Mouse (Mus musculus) B cell, adult (primary cell): ENCODE data around the gene Ankrd39. TPM values are rescaled to one million over a fixed set of nuclear protein-coding genes. Genes with fewer than 3 reads are reported as not detected.

ENCODE experiments used
- total RNA-seq: library from RNA; stranded (reverse); gene quantifications from 4 replicates; pipeline ENCODE4 v1.2.4, GENCODE M21; 2023; ENCODE audit not compliant: inconsistent age

The Ankrd39 gene
- total RNA-seq = 18.0 to 21.8 TPM (median 19.2 TPM) in 4 replicates

DNA sequence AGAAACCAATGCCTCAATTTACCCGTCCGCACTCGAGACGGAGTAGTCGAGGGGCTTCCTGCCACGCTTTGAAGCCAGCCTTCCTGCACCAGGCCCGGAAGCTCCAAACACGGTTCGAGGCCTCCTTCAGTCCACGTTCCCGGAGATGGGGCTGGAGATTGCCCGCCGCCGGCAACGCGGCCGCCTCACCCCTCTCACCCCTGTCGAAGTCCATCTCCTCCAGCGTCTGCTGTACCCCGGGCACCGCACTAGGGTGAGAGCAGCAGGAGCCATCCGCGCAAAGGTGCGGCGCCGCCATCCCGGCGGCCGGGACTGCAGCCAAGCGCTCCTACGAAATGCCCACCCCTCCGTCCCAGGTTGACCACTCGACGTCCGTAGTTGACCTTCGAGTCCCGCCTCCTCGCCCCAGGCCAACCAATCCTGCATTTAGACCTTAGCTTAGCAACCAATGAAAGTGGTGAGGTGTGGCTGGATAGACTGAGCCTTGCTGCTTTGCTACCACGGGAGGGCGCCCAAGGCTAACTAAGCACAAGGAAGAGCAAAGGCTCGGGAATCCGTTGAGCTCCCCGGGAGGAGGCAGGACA, at the start of gene Ankrd39:
Ankrd39 (minus strand) TSS at position 558 of the 584 bp plus-strand sequence.

GRCm38 (mm10) chr1:36558031-36558993, 11.1 kb upstream of the Ankrd39 start, which contains the start of gene Sema4c:
TSS of gene Sema4c (minus strand) at chr1:36558349.

GRCm38 (mm10) chr1:36539186-36539585, 8.1 kb downstream of the Ankrd39 start, which contains the start of gene Gm42417:
TSS of gene Gm42417 (minus strand) at chr1:36539429.

DNA sequence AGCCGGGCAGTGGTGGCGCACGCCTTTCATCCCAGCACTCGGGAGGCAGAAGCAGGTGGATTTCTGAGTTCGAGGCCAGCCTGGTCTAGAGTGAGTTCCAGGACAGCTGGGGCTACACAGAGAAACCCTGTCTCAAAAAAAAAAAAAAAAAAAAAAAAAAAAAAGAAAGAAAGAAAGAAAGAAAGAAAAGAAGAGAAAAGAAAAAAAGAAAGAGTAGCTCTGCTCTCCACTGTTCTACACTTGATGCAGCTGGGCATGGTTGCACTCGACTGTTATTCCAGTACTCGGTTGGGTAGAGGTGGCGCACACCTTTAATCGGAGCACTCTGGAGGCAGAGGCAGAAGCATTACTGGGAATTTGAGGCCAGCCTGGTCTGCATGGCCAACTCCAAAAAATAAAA, 10.5 kb downstream of the Ankrd39 start, which contains the start of gene Ankrd23:
Ankrd23 (minus strand) TSS at position 101 of the 400 bp plus-strand sequence.

GRCm38 (mm10) chr1:36511289-36512021, 35.8 kb downstream of the Ankrd39 start, which contains the start of gene Cnnm3:
TSS of gene Cnnm3 (plus strand) at chr1:36511867.

Other genes starting within 250 kb of the Ankrd39 start
- 220 to 243 TPM (median 242 TPM) in 4 replicates for gene Arid5a, start 239.7 kb downstream of the Ankrd39 start, total RNA-seq
- gene Kansl3, start 178.3 kb downstream of the Ankrd39 start, total RNA-seq = 69.6 to 83.9 TPM (median 80.0 TPM) in 4 replicates
- gene Fer1l5, start 175.2 kb downstream of the Ankrd39 start, total RNA-seq = not detected in 4 replicates
- gene Lman2l, start 102.2 kb downstream of the Ankrd39 start, total RNA-seq = 21.7 to 30.1 TPM (median 27.9 TPM) in 4 replicates
- 22.1 to 27.2 TPM (median 23.3 TPM) in 4 replicates for gene Cnnm4, start 75.8 kb downstream of the Ankrd39 start, total RNA-seq
- gene Cnnm3, start 35.6 kb downstream of the Ankrd39 start, total RNA-seq = 26.6 to 32.0 TPM (median 28.4 TPM) in 4 replicates
- 19.6 to 24.1 TPM (median 20.9 TPM) in 4 replicates for gene Ankrd23, start 10.6 kb downstream of the Ankrd39 start, total RNA-seq
- gene Gm42417, start 8.0 kb downstream of the Ankrd39 start, total RNA-seq = not detected in 4 replicates
- 0.93 TPM in 1 of 4 replicates, not detected in the others for gene Sema4c, start 10.9 kb upstream of the Ankrd39 start, total RNA-seq
- gene Fam178b, start 135.7 kb upstream of the Ankrd39 start, total RNA-seq = not detected in 4 replicates
- 208 to 240 TPM (median 226 TPM) in 4 replicates for gene Cox5b, start 144.0 kb upstream of the Ankrd39 start, total RNA-seq
- not detected in 4 replicates for gene 4933424G06Rik, start 162.7 kb upstream of the Ankrd39 start, total RNA-seq
- gene Actr1b, start 167.0 kb upstream of the Ankrd39 start, total RNA-seq = 82.6 to 96.9 TPM (median 86.7 TPM) in 4 replicates
- 3.2 to 5.7 TPM (median 4.0 TPM) in 4 replicates for gene Zap70, start 214.4 kb upstream of the Ankrd39 start, total RNA-seq